Comparison of ENCODE assay signal across 11 mouse cellular contexts in genomic region chr6:29145456-29146307, GRCm38 (mm10). TPM values are rescaled to one million over a fixed set of nuclear protein-coding genes. Genes with fewer than 3 reads are reported as not detected.
A peak's percentile ranks its signal among the peaks of the same experiment; 100 is the strongest.
DNase-seq lines count a peak whose midpoint lies in the region; ATAC-seq and TF ChIP-seq lines count a peak whose summit lies in the region.
"Had no signal": no experiment of that assay in that cellular context is flagged by ENCODE, and none has a peak within 500 bp of the region (broad histone marks: within the 10 kb centered on the region; RNA-seq: fewer than 3 reads in every experiment).

No protein-coding gene starts in this region.

- no peak for TF ChIP-seq EP300 in liver, postnatal 0 days (IDR thresholded peaks at IDR 0.05; ENCODE audit: low read depth)

- intact Hi-C loops in left cerebral cortex, postnatal 36 days (cut with DNase I), result loop anchor here (10.0 kb wide), 3 partner anchors 111 to 311 kb away; partner anchors contain the start of gene Lrrc4

- H3K9me3 ChIP-seq in hindbrain, postnatal 0 days (ENCODE audit: low read length), result no peaks in the 10 kb centered on the region
- no peaks in the 10 kb centered on the region for H3K9me3 ChIP-seq in hindbrain, embryonic 13.5 days
- no peaks in the 10 kb centered on the region for H3K9me3 ChIP-seq in heart, embryonic 16.5 days (replicated peaks; ENCODE audit: control insufficient read depth, low read length)
- H3K9me3 ChIP-seq in liver, postnatal 0 days (ENCODE audit: low read length), result no peaks in the 10 kb centered on the region
- H3K9me3 ChIP-seq in hindbrain, embryonic 14.5 days (ENCODE audit: control insufficient read depth, low read length), result no peaks in the 10 kb centered on the region

- WGBS in hindbrain, postnatal 0 days, result 73% methylated on average over 12 of the region's 12 CpGs
- WGBS in hindbrain, embryonic 13.5 days, result 76% methylated on average over 12 of the region's 12 CpGs
- 35% methylated on average over 12 of the region's 12 CpGs for WGBS in heart, embryonic 16.5 days
- WGBS in liver, postnatal 0 days (ENCODE audit: insufficient replicate concordance), result 66% methylated on average over 12 of the region's 12 CpGs
- 78% methylated on average over 12 of the region's 12 CpGs for WGBS in hindbrain, embryonic 14.5 days

- 0 out of 2 replicates have a peak, but pooled peaks cover 5% of the 10 kb centered on the region for H3K36me3 ChIP-seq in hindbrain, postnatal 0 days (ENCODE audit: insufficient read depth, low read length)
- peaks cover 37% of the 10 kb centered on the region for H3K36me3 ChIP-seq in hindbrain, embryonic 13.5 days
- H3K36me3 ChIP-seq in heart, embryonic 16.5 days (ENCODE audit: control insufficient read depth, insufficient read depth), result 0 out of 2 replicates have a peak, but pooled peaks cover 3% of the 10 kb centered on the region
- H3K36me3 ChIP-seq in liver, postnatal 0 days (replicated peaks; ENCODE audit: insufficient read depth, low read length), result peaks cover 13% of the 10 kb centered on the region
- peaks cover 36% of the 10 kb centered on the region for H3K36me3 ChIP-seq in hindbrain, embryonic 14.5 days (replicated peaks; ENCODE audit: control insufficient read depth, insufficient read depth)

- no peak overlapping the region for H3K4me3 ChIP-seq in hindbrain, postnatal 0 days (ENCODE audit: low read length)
- no peak overlapping the region for H3K4me3 ChIP-seq in hindbrain, embryonic 13.5 days
- H3K4me3 ChIP-seq in heart, embryonic 16.5 days (ENCODE audit: low read length), result no peak overlapping the region; the same call in 1 of the 2 replicates
- H3K4me3 ChIP-seq in liver, postnatal 0 days (ENCODE audit: low read depth, low read length), result no peak overlapping the region
- no peak overlapping the region for H3K4me3 ChIP-seq in hindbrain, embryonic 14.5 days (replicated peaks; ENCODE audit: low read length)

- DNase-seq in hindbrain, postnatal 0 days (ENCODE audit: low spot score), result no peak
- peak; percentile 27 for DNase-seq in left cerebral cortex, postnatal 36 days (ENCODE audit: low spot score in 2 of 2)
- DNase-seq in left cerebral cortex, adult 11 months (ENCODE audit: low spot score), result no peak
- no peak for DNase-seq in liver, postnatal 0 days
- DNase-seq in urinary bladder, adult 2 months (ENCODE audit: low spot score), result no peak
- DNase-seq in hindbrain, embryonic 14.5 days (ENCODE audit: low spot score), result no peak
- DNase-seq: cerebellum, adult 18-20 months had no signal

- H3K4me1 ChIP-seq in hindbrain, postnatal 0 days (ENCODE audit: insufficient read depth, low read length), result no peaks in the 10 kb centered on the region
- no peaks in the 10 kb centered on the region for H3K4me1 ChIP-seq in hindbrain, embryonic 13.5 days (replicated peaks)
- H3K4me1 ChIP-seq in heart, embryonic 16.5 days (ENCODE audit: control insufficient read depth, insufficient read depth, low read length), result peaks cover 20% of the 10 kb centered on the region
- H3K4me1 ChIP-seq in liver, postnatal 0 days (ENCODE audit: insufficient read depth), result 0 out of 2 replicates have a peak, but pooled peaks cover 2% of the 10 kb centered on the region
- no peaks in the 10 kb centered on the region for H3K4me1 ChIP-seq in hindbrain, embryonic 14.5 days (replicated peaks; ENCODE audit: control insufficient read depth, insufficient read depth, low read length)

- no peak overlapping the region for H3K27ac ChIP-seq in hindbrain, postnatal 0 days
- H3K27ac ChIP-seq in hindbrain, embryonic 13.5 days, result no peak overlapping the region
- peak overlapping the region; percentile 63 for H3K27ac ChIP-seq in heart, embryonic 16.5 days (ENCODE audit: low read length)
- H3K27ac ChIP-seq in liver, postnatal 0 days (ENCODE audit: low read depth), result 0 out of 2 replicates have a peak overlapping the region, but pooled peaks have one; percentile 45
- H3K27ac ChIP-seq in hindbrain, embryonic 14.5 days, result no peak overlapping the region

- no peak overlapping the region for H3K4me2 ChIP-seq in hindbrain, postnatal 0 days (ENCODE audit: low read depth, low read length)
- no peak overlapping the region for H3K4me2 ChIP-seq in hindbrain, embryonic 13.5 days
- H3K4me2 ChIP-seq in heart, embryonic 16.5 days (ENCODE audit: low read depth, low read length), result peak overlapping the region; percentile 39
- H3K4me2 ChIP-seq in liver, postnatal 0 days (ENCODE audit: low read depth, low read length), result no peak overlapping the region
- H3K4me2 ChIP-seq in hindbrain, embryonic 14.5 days (replicated peaks), result no peak overlapping the region

- peak; percentile 21; the same call in 1 of the 2 replicates for ATAC-seq in hindbrain, postnatal 0 days
- no peak for ATAC-seq in hindbrain, embryonic 13.5 days (ENCODE audit: low FRiP score)
- peak; percentile 37 for ATAC-seq in heart, embryonic 16.5 days (replicated peaks; ENCODE audit: extremely low read depth, insufficient read depth, low FRiP score)
- no peak for ATAC-seq in liver, postnatal 0 days
- no peak for ATAC-seq in hindbrain, embryonic 14.5 days (ENCODE audit: low FRiP score)
- ATAC-seq: forebrain, embryonic 14.5 days had no signal

- no peak overlapping the region for H3K9ac ChIP-seq in hindbrain, postnatal 0 days (replicated peaks; ENCODE audit: low read length)
- H3K9ac ChIP-seq in hindbrain, embryonic 13.5 days, result no peak overlapping the region; the same call in 1 of the 2 replicates
- H3K9ac ChIP-seq in heart, embryonic 16.5 days (ENCODE audit: low read length), result no peak overlapping the region
- H3K9ac ChIP-seq in liver, postnatal 0 days (replicated peaks), result no peak overlapping the region
- no peak overlapping the region for H3K9ac ChIP-seq in hindbrain, embryonic 14.5 days

- TF ChIP-seq CTCF in hindbrain, postnatal 0 days (IDR thresholded peaks at IDR 0.05; ENCODE audit: low read depth), result no peak
- TF ChIP-seq CTCF in liver, postnatal 0 days (IDR thresholded peaks at IDR 0.05; ENCODE audit: low read depth), result 0 out of 2 replicates have a peak, but pooled peaks have one; percentile 7

- H3K27me3 ChIP-seq in hindbrain, postnatal 0 days (ENCODE audit: insufficient read depth, low read length), result no peaks in the 10 kb centered on the region
- no peaks in the 10 kb centered on the region for H3K27me3 ChIP-seq in hindbrain, embryonic 13.5 days
- no peaks in the 10 kb centered on the region for H3K27me3 ChIP-seq in heart, embryonic 16.5 days (ENCODE audit: control insufficient read depth, insufficient read depth, low read length)
- H3K27me3 ChIP-seq in liver, postnatal 0 days (ENCODE audit: insufficient read depth, low read length), result no peaks in the 10 kb centered on the region
- no peaks in the 10 kb centered on the region for H3K27me3 ChIP-seq in hindbrain, embryonic 14.5 days (ENCODE audit: control insufficient read depth, insufficient read depth, low read length)
- H3K27me3 ChIP-seq: Patski had no signal

RNA-seq across cellular contexts. Expression of gene Rbm28, which starts 19.1 kb away (rescaled TPM):
- total RNA-seq in hindbrain, postnatal 0 days (2014; rRNA removed), result 13.8 and 16.3 TPM in 2 replicates
- polyA plus RNA-seq in hindbrain, postnatal 0 days (2015; fragmentation: Nextera tagmentation; extraction: Ambion mirVana), result 18.8 and 19.9 TPM in 2 replicates
- 41.2 and 41.5 TPM in 2 replicates for polyA plus RNA-seq in hindbrain, embryonic 13.5 days (2015; fragmentation: Nextera tagmentation; extraction: Ambion mirVana)
- total RNA-seq in left cerebral cortex, postnatal 36 days (2021), result 10 to 100 TPM; 32.1 to 57.4 TPM
- 23.5 and 26.1 TPM in 2 replicates for polyA plus RNA-seq in heart, embryonic 16.5 days (2015; fragmentation: Nextera tagmentation; extraction: Ambion mirVana)
- polyA plus RNA-seq in liver, postnatal 0 days (2015; fragmentation: Nextera tagmentation; extraction: Ambion mirVana), result 6.6 and 8.2 TPM in 2 replicates
- 30.5 and 37.1 TPM in 2 replicates for polyA plus RNA-seq in urinary bladder, adult 2 months (2012; rRNA removed)
- 42.7 and 43.0 TPM in 2 replicates for polyA plus RNA-seq in hindbrain, embryonic 14.5 days (2014; fragmentation: Nextera tagmentation; extraction: Ambion mirVana)

RNA-seq across cellular contexts. Expression of gene Prrt4, which starts 33.7 kb away (rescaled TPM):
- 37.8 and 44.9 TPM in 2 replicates for total RNA-seq in hindbrain, postnatal 0 days (2014; rRNA removed)
- polyA plus RNA-seq in hindbrain, postnatal 0 days (2015; fragmentation: Nextera tagmentation; extraction: Ambion mirVana), result 12.9 and 14.8 TPM in 2 replicates
- 4.7 and 4.8 TPM in 2 replicates for polyA plus RNA-seq in hindbrain, embryonic 13.5 days (2015; fragmentation: Nextera tagmentation; extraction: Ambion mirVana)
- total RNA-seq in left cerebral cortex, postnatal 36 days (2021), result 1 to 10 TPM; 2.9 to 3.1 TPM
- 1.1 and 1.2 TPM in 2 replicates for polyA plus RNA-seq in heart, embryonic 16.5 days (2015; fragmentation: Nextera tagmentation; extraction: Ambion mirVana)
- polyA plus RNA-seq in liver, postnatal 0 days (2015; fragmentation: Nextera tagmentation; extraction: Ambion mirVana), result not detected in 2 replicates
- polyA plus RNA-seq in urinary bladder, adult 2 months (2012; rRNA removed), result 0.41 and 0.52 TPM in 2 replicates
- polyA plus RNA-seq in hindbrain, embryonic 14.5 days (2014; fragmentation: Nextera tagmentation; extraction: Ambion mirVana), result 10.0 and 11.0 TPM in 2 replicates

Comparison
In these comparisons a context has a peak if more than half of its experiments do, and no peak if none do; other contexts are left out.
1. ATAC-seq: peak in hindbrain, postnatal 0 days (single experiment) and heart, embryonic 16.5 days (single experiment); none in hindbrain, embryonic 13.5 days (single experiment), liver, postnatal 0 days (single experiment) and hindbrain, embryonic 14.5 days (single experiment).
2. DNase-seq: peak in left cerebral cortex, postnatal 36 days (2 of 2); none in hindbrain, postnatal 0 days (single experiment), left cerebral cortex, adult 11 months (single experiment), liver, postnatal 0 days (single experiment), urinary bladder, adult 2 months (single experiment) and hindbrain, embryonic 14.5 days (single experiment).
3. H3K27ac ChIP-seq: peak in heart, embryonic 16.5 days (single experiment) and liver, postnatal 0 days (single experiment); none in hindbrain, postnatal 0 days (single experiment), hindbrain, embryonic 13.5 days (single experiment) and hindbrain, embryonic 14.5 days (single experiment).